Mouse (Mus musculus): ENCODE measurements around the gene Gtf2ird2.

DNA sequence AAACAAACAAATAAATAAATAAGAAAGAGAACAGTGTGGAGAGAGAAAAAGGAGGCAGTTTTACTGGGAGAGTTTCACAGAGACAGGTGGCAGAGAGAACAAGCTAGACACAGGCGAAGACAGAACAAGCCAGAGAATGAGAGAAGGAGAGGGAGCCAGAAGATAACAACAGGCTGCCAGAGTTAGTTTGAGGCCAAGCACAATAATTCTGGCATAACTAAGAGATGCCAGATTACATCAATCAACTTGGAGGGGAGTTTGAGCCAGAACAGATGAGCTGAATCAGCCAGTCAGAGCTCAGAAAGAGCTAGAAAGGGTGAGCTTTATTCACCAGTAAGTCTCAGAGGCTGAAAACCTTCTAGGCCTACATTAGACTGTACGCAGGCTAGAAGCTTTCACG is 66.8 kb downstream of the Gtf2ird2 start:
- TF ChIP-seq GATA1 (IDR thresholded peaks at IDR 0.05; ENCODE audit: low read length): no peak
- no peak for TF ChIP-seq TAL1 (IDR thresholded peaks at IDR 0.05; ENCODE audit: low read length)
